Mouse (Mus musculus) midbrain, embryonic 14.5 days (tissue): ENCODE data around the gene Wnt3a. TPM values are rescaled to one million over a fixed set of nuclear protein-coding genes. Genes with fewer than 3 reads are reported as not detected.
"Not testable (repeated sequence)": the region's sequence is repeated elsewhere in the genome, so short reads cannot be mapped to it uniquely, and the experiment has no call there.

Experiments used
- ATAC-seq: fragments of 200-750 bp; cut with Nextera tagmentation; 2 replicates; pipeline ENCODE4 v1.8.0; 2017; ENCODE audit warnings: moderate number of reproducible peaks, moderate library complexity; ENCODE audit not compliant: low FRiP score, low TSS enrichment
- DNase-seq: peaks from one replicate; pipeline ENCODE4 v3.0.0-alpha.2; 2015
- H3K27ac ChIP-seq: fragments of 300-500 bp; sonication (generic); replicated peaks from 2 replicates; pipeline ENCODE4 v1.5.1; 2014; ENCODE audit warnings: mild to moderate bottlenecking, low read depth, low read length, moderate library complexity
- H3K27me3 ChIP-seq: fragments of 300-500 bp; sonication (generic); 2 replicates; pipeline ENCODE4 v1.6.1; 2014; ENCODE audit warnings: low read length, control low read depth, mixed read lengths; ENCODE audit not compliant: control insufficient read depth, insufficient read depth
- H3K36me3 ChIP-seq: fragments of 300-500 bp; sonication (generic); 2 replicates; pipeline ENCODE4 v1.6.1; 2014; ENCODE audit warnings: low read length, control low read depth; ENCODE audit not compliant: control insufficient read depth, insufficient read depth
- H3K4me1 ChIP-seq: fragments of 300-500 bp; sonication (generic); 2 replicates; pipeline ENCODE4 v1.6.1; 2014; ENCODE audit warnings: mild to moderate bottlenecking, antibody characterized with exemption, low read length, control low read depth; ENCODE audit not compliant: control insufficient read depth, insufficient read depth
- H3K4me2 ChIP-seq: fragments of 300-500 bp; sonication (generic); 2 replicates; pipeline ENCODE4 v1.6.1; 2014; ENCODE audit warnings: mild to moderate bottlenecking, low read length, moderate library complexity
- H3K4me3 ChIP-seq: fragments of 300-500 bp; sonication (generic); replicated peaks from 2 replicates; pipeline ENCODE4 v1.5.1; 2014; ENCODE audit warnings: low read depth, low read length
- H3K9ac ChIP-seq: fragments of 300-500 bp; sonication (generic); replicated peaks from 2 replicates; pipeline ENCODE4 v1.6.1; 2014; ENCODE audit warnings: mild to moderate bottlenecking, low read length, moderate library complexity
- H3K9me3 ChIP-seq: fragments of 300-500 bp; sonication (generic); 2 replicates; pipeline ENCODE4 v1.6.1; 2016; ENCODE audit warnings: low read length, control low read depth, mixed read lengths; ENCODE audit not compliant: control insufficient read depth
- WGBS: fragments of 180-500 bp; shearing (Covaris S2); extraction: QIAGEN DNeasy Blood & Tissue Kit; methylation state at CpG from one replicate; pipeline ENCODE4 v1.1.7; 2014; 5-methylcytosine and 5-hydroxymethylcytosine counted together
- polyA plus RNA-seq: library from polyadenylated mRNA; unstranded; fragments of >200 nt; fragmentation: Nextera tagmentation; extraction: Ambion mirVana; gene quantifications from 2 replicates; pipeline ENCODE4 v1.2.1, GENCODE M21; 2014

The Wnt3a gene
- polyA plus RNA-seq, 1 experiment from 2014 or later: 0.46 TPM

GRCm38 (mm10) chr11:59305008-59305820 lies 14.7 kb upstream of the Wnt3a start:
- H3K4me3 ChIP-seq: no peak overlapping the region
- no peaks in the 10 kb centered on the region for H3K9me3 ChIP-seq
- 54% methylated on average over 22 of the region's 22 CpGs for WGBS
- H3K36me3 ChIP-seq: no peaks in the 10 kb centered on the region
- ATAC-seq: no peak
- no peak for DNase-seq
- H3K9ac ChIP-seq: no peak overlapping the region
- peaks cover 73% of the 10 kb centered on the region for H3K27me3 ChIP-seq
- no peak overlapping the region for H3K27ac ChIP-seq
- H3K4me1 ChIP-seq: peaks cover 26% of the 10 kb centered on the region
- no peak overlapping the region for H3K4me2 ChIP-seq

DNA sequence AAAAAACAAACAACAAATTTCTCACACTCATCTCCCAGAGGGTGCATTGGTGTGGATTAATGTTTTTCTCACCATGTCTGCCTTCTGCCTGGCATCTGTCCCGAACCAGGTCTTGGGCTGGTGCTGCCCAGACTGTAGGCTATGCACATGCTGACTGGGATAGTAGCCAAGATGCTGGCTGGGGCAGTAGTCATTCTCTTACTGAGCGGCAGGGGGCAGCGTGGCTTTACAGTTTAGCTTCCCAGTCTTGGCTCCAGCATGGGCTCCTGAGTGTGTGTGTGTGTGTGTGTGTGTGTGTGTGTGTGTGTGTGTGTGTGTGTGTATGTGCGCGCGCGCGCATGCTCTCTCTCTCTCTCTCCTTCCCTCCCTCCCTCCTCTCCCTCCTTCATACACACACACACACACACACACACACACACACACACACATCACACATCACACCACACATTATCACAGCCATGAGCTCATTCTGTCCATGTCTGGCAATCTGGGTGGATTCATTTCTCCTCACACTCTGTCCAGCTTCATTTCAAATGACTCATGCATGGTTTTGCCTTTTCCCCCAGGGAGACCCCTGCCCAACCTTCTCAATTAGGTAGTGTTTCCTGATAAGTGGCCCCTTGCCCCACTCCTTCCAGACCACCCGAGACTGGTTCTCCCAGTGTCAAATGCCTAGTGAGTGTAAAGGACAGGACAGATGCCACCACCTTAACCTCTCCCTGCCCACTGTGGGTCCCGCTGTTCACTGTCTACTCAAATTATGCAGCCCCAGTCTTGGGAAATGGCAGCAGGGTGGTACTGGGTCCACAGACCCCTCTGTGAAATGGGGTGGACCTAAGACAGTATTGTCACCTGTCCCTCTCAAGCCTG lies 12.4 kb upstream of the Wnt3a start:
- H3K9me3 ChIP-seq: no peaks in the 10 kb centered on the region
- ATAC-seq (peak; percentile 67), DNase-seq (peak; percentile 90)
- 23% methylated on average over 10 of the region's 10 CpGs for WGBS
- no peaks in the 10 kb centered on the region for H3K36me3 ChIP-seq
- H3K27ac ChIP-seq: no peak overlapping the region
- no peak overlapping the region for H3K9ac ChIP-seq
- H3K4me1 ChIP-seq: peaks cover 17% of the 10 kb centered on the region; the same call in 1 of the 2 replicates
- no peak overlapping the region for H3K4me2 ChIP-seq
- H3K27me3 ChIP-seq: peaks cover 55% of the 10 kb centered on the region
- no peak overlapping the region for H3K4me3 ChIP-seq

- peaks cover 39% of the 10 kb centered on the region for H3K27me3 ChIP-seq
- not testable (repeated sequence) for H3K9ac ChIP-seq, H3K4me3 ChIP-seq, H3K27ac ChIP-seq, H3K9me3 ChIP-seq, H3K4me1 ChIP-seq, DNase-seq, H3K4me2 ChIP-seq, ATAC-seq, H3K36me3 ChIP-seq
- 72% methylated on average over 2 of the region's 2 CpGs for WGBS
Measured at GRCm38 (mm10) chr11:59301053-59301452, 10.5 kb upstream of the Wnt3a start.

DNA sequence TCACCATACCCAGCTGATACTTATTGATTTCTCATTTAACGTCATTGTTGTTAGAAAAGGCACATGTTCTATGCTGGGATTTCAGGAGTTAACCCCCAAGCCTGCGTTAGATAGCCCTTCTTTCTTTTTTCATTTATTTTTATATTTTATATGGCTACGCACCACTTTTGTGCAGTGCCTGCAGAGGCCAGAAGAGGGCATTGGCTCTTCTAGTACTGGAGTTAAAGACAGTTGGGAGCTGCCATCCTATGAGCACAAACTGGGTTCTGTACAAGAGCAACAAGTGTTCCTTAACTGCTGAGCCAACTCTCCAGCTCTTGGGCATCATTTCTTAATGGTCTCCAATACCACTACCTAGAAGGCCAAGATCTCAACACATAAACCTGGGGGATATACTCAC lies 9.6 kb upstream of the Wnt3a start:
- 27% methylated on average over 3 of the region's 3 CpGs for WGBS
- DNase-seq: peak; percentile 58
- H3K4me3 ChIP-seq: no peak overlapping the region

GRCm38 (mm10) chr11:59297941-59298340 lies 7.4 kb upstream of the Wnt3a start:
- H3K27ac ChIP-seq: no peak overlapping the region
- H3K4me1 ChIP-seq: no peaks in the 10 kb centered on the region
- no peak overlapping the region for H3K9ac ChIP-seq
- no peak overlapping the region for H3K4me2 ChIP-seq
- DNase-seq: peak; percentile 86
- no peaks in the 10 kb centered on the region for H3K36me3 ChIP-seq
- 12% methylated on average over 7 of the region's 7 CpGs for WGBS
- no peak overlapping the region for H3K4me3 ChIP-seq
- no peak for ATAC-seq
- H3K9me3 ChIP-seq: no peaks in the 10 kb centered on the region
- peaks cover 21% of the 10 kb centered on the region for H3K27me3 ChIP-seq

More for the DNA sequence above, 9.6 kb upstream of the Wnt3a start:
- Histone ChIP-seq H3K9ac (no peak overlapping the region), H3K27me3 (peaks cover 30% of the 10 kb centered on the region), H3K36me3 (no peaks in the 10 kb centered on the region), H3K4me1 (no peaks in the 10 kb centered on the region), H3K27ac (no peak overlapping the region), H3K4me2 (no peak overlapping the region), H3K9me3 (no peaks in the 10 kb centered on the region)
- no peak for ATAC-seq

GRCm38 (mm10) chr11:59293616-59294015 lies 3.1 kb upstream of the Wnt3a start:
- DNase-seq (peak; percentile 56), ATAC-seq (no peak)
- Histone ChIP-seq H3K9me3 (no peaks in the 10 kb centered on the region), H3K4me3 (no peak overlapping the region), H3K27ac (no peak overlapping the region), H3K9ac (no peak overlapping the region), H3K27me3 (peaks cover 55% of the 10 kb centered on the region), H3K4me2 (no peak overlapping the region), H3K36me3 (no peaks in the 10 kb centered on the region), H3K4me1 (no peaks in the 10 kb centered on the region)
- WGBS: 26% methylated on average over 7 of the region's 7 CpGs

GRCm38 (mm10) chr11:59289706-59290105 lies 846 bp downstream of the Wnt3a start:
- DNase-seq (peak; percentile 23), ATAC-seq (no peak)
- no peaks in the 10 kb centered on the region for H3K36me3 ChIP-seq
- H3K9ac ChIP-seq: no peak overlapping the region
- H3K27ac ChIP-seq: no peak overlapping the region
- peak overlapping the region; percentile 38; the same call in 1 of the 2 replicates for H3K4me2 ChIP-seq
- under 1% methylated on average over 25 of the region's 25 CpGs for WGBS
- H3K4me1 ChIP-seq: no peaks in the 10 kb centered on the region
- peaks cover 80% of the 10 kb centered on the region for H3K27me3 ChIP-seq
- H3K9me3 ChIP-seq: no peaks in the 10 kb centered on the region
- peak overlapping the region; percentile 19 for H3K4me3 ChIP-seq

- no peaks in the 10 kb centered on the region for H3K9me3 ChIP-seq
- ATAC-seq (no peak), DNase-seq (peak; percentile 7)
- no peak overlapping the region for H3K9ac ChIP-seq
- 25% methylated on average over 14 of the region's 14 CpGs for WGBS
- H3K4me2 ChIP-seq: no peak overlapping the region
- peaks cover 30% of the 10 kb centered on the region for H3K27me3 ChIP-seq
- no peak overlapping the region for H3K27ac ChIP-seq
- no peak overlapping the region for H3K4me3 ChIP-seq
- no peaks in the 10 kb centered on the region for H3K4me1 ChIP-seq
- no peaks in the 10 kb centered on the region for H3K36me3 ChIP-seq
Measured at GRCm38 (mm10) chr11:59284146-59284545, 6.4 kb downstream of the Wnt3a start.
